In the genomic region with DNA sequence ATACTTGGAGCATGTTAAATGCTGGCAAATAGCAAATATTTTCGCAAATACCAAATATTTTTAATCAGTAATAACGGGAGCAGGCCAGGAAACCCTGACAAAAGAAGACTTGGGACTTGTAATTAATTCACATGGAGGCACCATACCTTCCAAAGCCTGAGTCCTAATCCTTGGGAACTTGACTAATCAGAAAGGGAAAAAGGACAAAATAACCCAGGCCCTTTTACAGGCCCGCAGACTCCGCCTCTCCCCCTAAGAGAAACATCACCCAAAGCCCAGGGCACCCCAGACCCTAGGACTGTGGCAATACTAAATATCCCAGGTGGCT, we compare ENCODE assay signal across 8 mouse cellular contexts. TPM values are rescaled to one million over a fixed set of nuclear protein-coding genes. Genes with fewer than 3 reads are reported as not detected.
A peak's percentile ranks its signal among the peaks of the same experiment; 100 is the strongest.
DNase-seq lines count a peak whose midpoint lies in the region; ATAC-seq and TF ChIP-seq lines count a peak whose summit lies in the region.

No protein-coding gene starts in this region.

- H3K4me2 ChIP-seq in embryonic facial prominence, embryonic 11.5 days (ENCODE audit: low read depth, low read length): peak overlapping the region; percentile 65
- H3K4me2 ChIP-seq in intestine, embryonic 15.5 days (replicated peaks): peak overlapping the region; percentile 52
- peak overlapping the region; percentile 79 for H3K4me2 ChIP-seq in neural tube, embryonic 12.5 days (replicated peaks)

- no peaks in the 10 kb centered on the region for H3K27me3 ChIP-seq in embryonic facial prominence, embryonic 11.5 days (ENCODE audit: control insufficient read depth, insufficient read depth, low read length)
- no peaks in the 10 kb centered on the region for H3K27me3 ChIP-seq in intestine, embryonic 15.5 days (replicated peaks)
- no peaks in the 10 kb centered on the region for H3K27me3 ChIP-seq in neural tube, embryonic 12.5 days (replicated peaks)

- no peak for DNase-seq in layer of hippocampus, adult 2 months (ENCODE audit: low spot score in 2 of 2)
- no peak for DNase-seq in layer of hippocampus, adult 9-11 months
- DNase-seq in embryonic facial prominence, embryonic 11.5 days (ENCODE audit: low spot score): no peak
- no peak for DNase-seq in embryo, embryonic 11 days
- DNase-seq in thymus, postnatal 14 days: no peak
- no peak for DNase-seq in ovary, postnatal 10 days (ENCODE audit: low spot score)

- peak overlapping the region; percentile 35; the same call in 1 of the 2 replicates for H3K9ac ChIP-seq in embryonic facial prominence, embryonic 11.5 days (replicated peaks; ENCODE audit: low read length)
- peak overlapping the region; percentile 41 for H3K9ac ChIP-seq in intestine, embryonic 15.5 days
- H3K9ac ChIP-seq in neural tube, embryonic 12.5 days: peak overlapping the region; percentile 38; the same call in 1 of the 2 replicates

- 5% methylated on average over 4 of the region's 4 CpGs for WGBS in embryonic facial prominence, embryonic 11.5 days
- WGBS in intestine, embryonic 15.5 days: 8% methylated on average over 4 of the region's 4 CpGs
- WGBS in neural tube, embryonic 12.5 days: 7% methylated on average over 4 of the region's 4 CpGs

- no peaks in the 10 kb centered on the region for H3K4me1 ChIP-seq in embryonic facial prominence, embryonic 11.5 days (ENCODE audit: control insufficient read depth, insufficient read depth, low read length)
- 0 out of 2 replicates have a peak, but pooled peaks cover 2% of the 10 kb centered on the region for H3K4me1 ChIP-seq in intestine, embryonic 15.5 days (replicated peaks)
- peaks cover 5% of the 10 kb centered on the region for H3K4me1 ChIP-seq in neural tube, embryonic 12.5 days

- no peaks in the 10 kb centered on the region for H3K9me3 ChIP-seq in embryonic facial prominence, embryonic 11.5 days (replicated peaks; ENCODE audit: control insufficient read depth, low read length)
- H3K9me3 ChIP-seq in intestine, embryonic 15.5 days: no peaks in the 10 kb centered on the region
- no peaks in the 10 kb centered on the region for H3K9me3 ChIP-seq in neural tube, embryonic 12.5 days

- ATAC-seq in embryonic facial prominence, embryonic 11.5 days (replicated peaks; ENCODE audit: insufficient number of reproducible peaks, low FRiP score, low TSS enrichment, low read depth): no peak; the same call in 1 of the 2 replicates
- ATAC-seq in intestine, embryonic 15.5 days: no peak
- ATAC-seq in neural tube, embryonic 12.5 days (ENCODE audit: low FRiP score, low read depth): no peak

- H3K4me3 ChIP-seq in layer of hippocampus, adult 2 months: peak overlapping the region; percentile 89
- peak overlapping the region; percentile 74 for H3K4me3 ChIP-seq in embryonic facial prominence, embryonic 11.5 days (ENCODE audit: low read depth, low read length)
- H3K4me3 ChIP-seq in intestine, embryonic 15.5 days (replicated peaks): peak overlapping the region; percentile 72
- H3K4me3 ChIP-seq in neural tube, embryonic 12.5 days: peak overlapping the region; percentile 68

- no peak for TF ChIP-seq CTCF in layer of hippocampus, adult 2 months (conservative IDR thresholded peaks at IDR 0.05)

- peak overlapping the region; percentile 91 for H3K27ac ChIP-seq in layer of hippocampus, adult 2 months
- H3K27ac ChIP-seq in embryonic facial prominence, embryonic 11.5 days (replicated peaks; ENCODE audit: low read depth, low read length): no peak overlapping the region
- H3K27ac ChIP-seq in intestine, embryonic 15.5 days: peak overlapping the region; percentile 24; the same call in 1 of the 2 replicates
- no peak overlapping the region for H3K27ac ChIP-seq in neural tube, embryonic 12.5 days

- no peaks in the 10 kb centered on the region for H3K36me3 ChIP-seq in embryonic facial prominence, embryonic 11.5 days (replicated peaks; ENCODE audit: control insufficient read depth, insufficient read depth, low read depth, low read length)
- H3K36me3 ChIP-seq in intestine, embryonic 15.5 days: no peaks in the 10 kb centered on the region
- no peaks in the 10 kb centered on the region for H3K36me3 ChIP-seq in neural tube, embryonic 12.5 days

RNA-seq across cellular contexts. Expression of a gene that starts 0.3 kb away (rescaled TPM):
- total RNA-seq in layer of hippocampus, adult 2 months (2021): 1 to 10 TPM; 1.1 to 1.2 TPM
- 38.7 and 44.2 TPM in 2 replicates for polyA plus RNA-seq in embryonic facial prominence, embryonic 11.5 days (2014; fragmentation: Nextera tagmentation; extraction: Ambion mirVana)
- 13.9 and 17.5 TPM in 2 replicates for polyA plus RNA-seq in intestine, embryonic 15.5 days (2015; fragmentation: Nextera tagmentation; extraction: Ambion mirVana)
- 21.5 and 22.2 TPM in 2 replicates for polyA plus RNA-seq in neural tube, embryonic 12.5 days (2016; fragmentation: Nextera tagmentation; extraction: Ambion mirVana)

RNA-seq across cellular contexts. Expression of a gene that starts 0.3 kb away (rescaled TPM):
- total RNA-seq in layer of hippocampus, adult 2 months (2021): 1 to 10 TPM; 7.3 to 8.4 TPM
- polyA plus RNA-seq in embryonic facial prominence, embryonic 11.5 days (2014; fragmentation: Nextera tagmentation; extraction: Ambion mirVana): 12.0 and 13.2 TPM in 2 replicates
- 11.6 and 13.7 TPM in 2 replicates for polyA plus RNA-seq in intestine, embryonic 15.5 days (2015; fragmentation: Nextera tagmentation; extraction: Ambion mirVana)
- 9.2 and 9.4 TPM in 2 replicates for polyA plus RNA-seq in neural tube, embryonic 12.5 days (2016; fragmentation: Nextera tagmentation; extraction: Ambion mirVana)

Comparison
In these comparisons a context has a peak if more than half of its experiments do, and no peak if none do; other contexts are left out.
1. H3K27ac ChIP-seq: peak in layer of hippocampus, adult 2 months (single experiment) and intestine, embryonic 15.5 days (single experiment); none in embryonic facial prominence, embryonic 11.5 days (single experiment) and neural tube, embryonic 12.5 days (single experiment).
2. Peak in every context shown above with its lines, with median percentiles within 50 percentile points of each other: H3K4me3 ChIP-seq, H3K4me2 ChIP-seq and H3K9ac ChIP-seq.